Mouse (Mus musculus) thymus, postnatal 25 days (tissue): ENCODE data around the gene Pdgfb.

ENCODE experiments used
- DNase-seq: peaks from one replicate; pipeline ENCODE4 v3.0.0; 2022

Gene Pdgfb

DNA sequence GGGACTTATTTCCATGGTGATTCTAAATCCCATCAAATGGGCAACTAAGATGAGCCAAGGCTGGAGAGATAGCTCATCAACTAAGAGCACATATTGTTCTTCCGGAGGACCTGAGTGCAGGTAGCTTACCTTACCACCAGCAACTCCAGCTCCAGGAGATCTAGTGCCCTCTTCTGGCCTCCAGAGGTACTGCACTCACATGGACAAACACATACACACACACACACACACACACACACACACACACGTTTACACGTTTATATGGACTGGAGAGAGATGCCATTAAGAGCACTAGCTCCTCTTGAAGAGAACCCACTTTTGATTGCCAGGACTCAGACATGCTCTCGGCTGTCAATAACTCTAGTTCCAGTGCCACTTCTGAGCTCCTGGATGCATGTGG is 16.4 kb upstream of the Pdgfb start:
- DNase-seq: no peak

DNA sequence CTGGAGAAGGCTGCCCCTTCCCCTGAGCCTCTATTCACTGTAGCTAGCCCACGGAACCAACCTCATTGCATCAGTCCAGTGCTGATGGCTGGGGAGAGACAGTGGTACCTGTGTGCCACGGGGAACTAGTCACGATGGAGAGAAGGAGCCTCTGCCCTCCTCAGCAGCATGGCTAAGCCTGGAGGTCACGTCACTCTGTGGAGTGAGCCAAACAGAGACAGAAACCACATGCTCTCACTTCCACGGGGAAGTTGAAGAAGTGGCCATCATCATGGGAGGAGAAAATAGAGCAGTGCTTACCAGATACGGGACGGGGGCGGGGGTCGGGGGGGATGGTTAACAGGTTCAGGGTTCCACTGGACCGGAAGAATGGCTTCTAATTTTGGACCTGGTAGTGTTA is 15.6 kb upstream of the Pdgfb start:
- DNase-seq: no peak

DNA sequence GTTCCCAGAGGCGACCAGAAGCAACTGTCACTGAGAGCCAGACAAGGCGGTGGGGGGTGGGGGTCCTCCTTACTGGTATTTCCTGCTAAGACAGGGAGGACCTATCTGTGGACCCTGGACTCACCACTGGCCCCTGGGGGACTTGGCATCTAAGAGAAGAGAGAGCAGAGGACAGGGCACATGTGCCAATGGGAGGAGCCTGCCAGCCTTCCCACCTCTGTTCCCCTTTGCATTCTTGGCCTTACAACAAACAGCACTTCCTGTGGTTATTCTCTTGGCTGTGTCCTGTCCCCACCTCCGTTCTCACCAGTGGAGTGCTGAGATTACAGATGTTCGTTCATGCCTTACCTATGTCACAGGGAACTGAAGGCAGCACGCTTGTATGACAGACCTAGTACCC is 14.1 kb upstream of the Pdgfb start:
- no peak for DNase-seq

DNA sequence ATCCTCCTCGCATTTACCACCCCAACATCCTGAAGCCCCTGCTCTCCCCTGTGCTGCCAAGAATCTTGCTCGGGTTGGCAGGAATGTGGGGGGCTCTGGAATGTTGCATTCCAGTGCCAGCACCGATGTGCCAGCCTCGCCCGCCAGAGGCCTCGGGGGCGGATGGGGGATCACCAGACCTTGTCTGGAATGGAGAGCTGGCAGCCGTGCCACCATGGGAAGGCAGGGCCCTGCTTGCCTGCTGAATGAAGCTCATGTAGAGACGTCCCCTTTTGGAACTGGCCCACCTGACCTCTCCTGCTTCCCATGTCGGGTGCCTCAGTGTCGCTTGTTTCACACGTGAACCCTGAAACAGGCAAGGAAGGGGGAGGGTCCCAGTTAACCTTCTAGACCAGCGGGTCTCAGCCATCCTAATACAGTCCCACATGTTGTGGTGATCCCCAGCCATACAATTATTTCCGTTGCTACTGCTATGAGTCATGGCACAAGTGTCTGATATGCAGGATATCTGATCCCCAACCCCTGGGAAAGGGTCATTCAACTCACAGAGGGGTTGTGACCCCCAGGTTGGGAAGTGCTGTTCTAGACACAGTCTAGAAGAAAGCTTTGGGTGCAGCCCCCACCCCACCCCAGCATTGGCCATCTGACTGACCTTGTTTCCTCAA is 12.0 kb upstream of the Pdgfb start:
- no peak for DNase-seq

DNA sequence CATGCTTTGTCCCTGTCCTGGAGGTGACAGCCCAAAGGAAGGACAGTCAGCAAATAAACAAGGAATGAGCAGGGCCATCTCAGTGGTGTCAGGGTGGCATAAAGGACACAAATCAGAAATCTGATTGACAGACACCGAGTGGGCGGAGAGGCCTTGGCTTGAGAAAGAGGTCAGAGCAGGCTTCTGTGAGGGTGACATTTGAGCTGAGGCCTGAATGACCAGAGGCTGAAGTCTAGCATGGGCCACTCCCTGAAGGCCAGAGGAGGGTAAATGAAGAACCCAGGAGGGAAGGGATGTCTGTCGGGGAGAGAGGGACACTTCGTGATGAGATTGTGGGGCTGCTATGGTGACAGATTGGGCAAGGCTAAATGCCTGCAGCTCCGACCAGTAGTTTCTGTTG is 11.3 kb upstream of the Pdgfb start:
- DNase-seq: no peak

DNA sequence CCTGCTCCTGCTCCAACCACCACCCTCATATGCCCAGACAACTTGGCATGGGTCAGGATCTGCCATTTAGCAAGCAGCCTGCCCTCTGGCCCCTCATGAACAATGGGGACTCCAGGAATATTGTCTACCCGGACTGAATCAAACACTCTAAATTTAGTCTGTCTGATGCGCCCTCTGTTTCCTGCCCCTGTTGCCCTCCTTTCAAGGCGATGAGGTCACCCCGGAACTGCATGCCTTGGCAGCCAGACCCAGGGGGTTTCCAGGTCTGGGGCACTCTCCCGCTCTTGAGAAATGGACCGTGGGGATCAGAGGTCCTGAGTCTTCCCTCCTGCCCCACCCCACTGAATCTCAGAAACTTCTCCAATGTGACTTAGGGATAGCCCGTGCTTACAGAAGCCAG is 10.8 kb upstream of the Pdgfb start:
- DNase-seq: peak; percentile 44

DNA sequence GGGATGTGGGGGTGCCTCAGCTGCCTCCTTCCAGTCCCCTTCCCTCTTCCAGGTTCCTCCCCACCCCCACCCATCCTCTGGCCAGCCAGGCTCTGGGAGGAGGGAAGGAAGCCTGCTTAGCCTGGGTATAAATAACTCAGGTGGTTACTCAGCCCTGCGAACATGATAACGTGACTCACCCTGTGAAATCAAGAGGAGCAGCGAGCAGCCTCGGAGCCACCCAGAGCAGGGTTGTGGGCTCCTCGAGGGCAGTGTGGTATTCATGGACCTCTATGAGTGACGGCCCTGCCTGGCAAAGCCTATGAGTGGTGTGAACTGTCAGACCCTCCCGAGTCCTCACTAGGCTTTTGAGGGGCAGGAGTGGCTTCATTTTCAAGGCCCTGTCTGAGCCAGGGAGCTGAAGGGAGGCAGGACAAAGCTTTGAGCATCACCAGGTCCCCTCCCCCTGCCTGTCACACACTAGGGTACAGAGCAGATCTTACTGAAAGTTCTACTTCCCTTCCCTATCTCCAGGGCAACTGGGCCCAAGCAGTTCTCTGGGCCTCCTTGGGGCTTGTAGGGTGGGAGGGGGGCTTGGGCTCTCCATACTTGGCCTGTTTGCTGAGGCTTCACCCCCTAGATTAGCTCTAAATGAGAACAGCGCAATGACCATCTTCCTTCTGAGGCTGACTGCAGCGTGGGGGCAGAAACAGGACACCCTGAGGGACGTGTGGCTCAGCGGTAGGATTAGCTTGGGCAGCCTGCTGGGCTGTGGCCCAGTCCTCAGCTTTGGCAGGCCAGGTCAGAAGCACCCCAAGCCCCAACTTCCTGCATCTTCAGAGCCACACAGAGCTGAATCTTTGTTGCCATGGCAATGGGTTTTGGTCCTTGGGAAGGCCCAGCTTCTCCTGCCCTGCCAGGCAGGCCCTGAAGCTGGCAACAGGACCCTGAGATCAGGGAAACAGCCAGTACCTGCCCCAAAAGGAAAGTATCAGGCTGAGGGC is 9.8 kb upstream of the Pdgfb start:
- no peak for DNase-seq

DNA sequence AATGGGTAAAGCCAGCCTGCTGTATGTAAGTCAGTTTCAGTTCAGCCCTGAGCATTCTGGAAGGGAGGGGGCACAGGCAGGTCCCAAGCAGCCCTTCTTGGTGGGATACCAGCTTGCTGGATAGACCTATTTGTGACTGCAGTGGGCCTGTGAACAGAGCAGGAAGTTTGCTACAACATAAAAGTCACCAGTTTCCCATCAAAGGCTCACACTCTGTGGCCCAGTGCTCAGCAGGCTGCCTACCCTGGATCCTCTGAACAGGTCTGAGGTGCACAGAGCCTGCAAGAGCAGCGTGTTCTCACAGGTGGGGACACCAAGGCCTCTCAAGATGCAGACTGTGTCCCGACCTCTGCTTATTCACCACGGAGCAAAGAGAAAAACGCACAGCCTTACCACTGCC is 5.7 kb upstream of the Pdgfb start:
- DNase-seq: peak; percentile 54

DNA sequence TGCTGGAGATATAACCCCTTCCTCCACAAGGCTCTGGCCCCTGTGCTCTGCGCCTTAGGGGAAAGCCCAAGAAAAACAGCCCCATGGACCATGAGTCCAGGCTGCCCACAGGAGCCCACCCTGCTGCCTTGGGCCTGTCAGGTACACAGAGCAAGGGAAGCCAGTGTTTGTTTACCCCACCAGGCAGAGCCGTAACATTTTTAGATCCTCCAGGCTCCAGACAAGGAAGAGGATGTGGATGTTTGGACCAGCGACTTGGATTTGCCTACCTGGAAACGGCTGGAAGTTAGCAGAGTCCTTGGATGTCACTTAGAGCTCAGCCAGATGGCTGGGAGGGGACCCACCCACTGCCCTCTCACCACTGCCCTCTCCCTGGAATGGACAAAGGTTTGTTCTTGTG is 4.8 kb upstream of the Pdgfb start:
- DNase-seq: no peak

DNA sequence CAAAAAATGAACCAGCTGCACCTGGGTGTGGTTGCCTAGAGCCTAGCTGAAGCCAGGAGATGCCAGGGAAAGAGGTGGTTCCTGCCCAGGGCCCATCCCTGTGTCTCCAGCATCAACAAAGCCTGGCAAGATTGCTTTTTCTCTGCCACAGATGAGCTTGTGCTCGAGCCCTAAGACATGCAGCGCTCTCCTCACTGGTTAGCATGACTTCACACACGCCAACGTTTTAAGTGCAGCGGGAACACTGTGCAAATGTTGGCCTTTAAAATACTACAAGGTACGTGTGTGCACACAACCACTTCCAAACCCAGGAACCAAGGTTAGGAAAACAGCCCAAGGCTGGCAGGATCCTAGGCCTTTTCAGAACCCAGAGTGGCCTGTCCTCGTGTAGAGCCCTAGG is 4.4 kb upstream of the Pdgfb start:
- no peak for DNase-seq

DNA sequence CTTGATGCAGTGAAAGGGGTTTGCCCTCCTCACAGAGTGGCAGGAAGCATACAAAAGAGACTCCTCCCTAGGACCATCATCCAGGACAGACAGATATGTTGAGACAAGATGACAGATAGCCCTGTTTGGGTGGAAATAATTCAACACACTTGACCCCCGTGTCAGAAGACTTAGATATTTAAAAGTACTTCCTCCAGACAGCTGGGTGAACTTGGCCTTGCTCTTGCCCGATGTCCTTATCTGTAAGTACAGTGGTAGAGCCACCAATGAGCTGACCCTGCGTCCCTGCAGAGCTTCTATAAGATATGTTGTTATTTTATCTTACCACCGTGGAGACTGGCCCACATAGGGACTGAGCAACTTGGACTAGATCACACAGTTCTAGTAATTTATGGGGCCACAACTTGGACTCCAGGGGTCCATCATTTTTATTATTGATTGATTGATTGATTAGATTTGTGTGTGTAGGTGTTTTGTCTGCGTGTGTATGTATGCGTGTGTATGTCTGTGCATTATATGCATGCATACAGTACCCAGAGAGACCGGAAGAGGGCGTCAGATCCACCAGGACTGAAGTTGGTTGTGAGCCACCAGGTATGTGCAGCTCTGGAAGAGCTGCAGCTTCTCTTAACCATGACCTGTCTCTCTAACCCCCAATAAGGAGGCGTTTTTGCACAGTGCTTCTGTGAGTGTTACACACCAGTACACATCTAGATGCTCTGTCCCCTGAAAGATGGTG is 2.0 kb upstream of the Pdgfb start:
- DNase-seq: no peak

DNA sequence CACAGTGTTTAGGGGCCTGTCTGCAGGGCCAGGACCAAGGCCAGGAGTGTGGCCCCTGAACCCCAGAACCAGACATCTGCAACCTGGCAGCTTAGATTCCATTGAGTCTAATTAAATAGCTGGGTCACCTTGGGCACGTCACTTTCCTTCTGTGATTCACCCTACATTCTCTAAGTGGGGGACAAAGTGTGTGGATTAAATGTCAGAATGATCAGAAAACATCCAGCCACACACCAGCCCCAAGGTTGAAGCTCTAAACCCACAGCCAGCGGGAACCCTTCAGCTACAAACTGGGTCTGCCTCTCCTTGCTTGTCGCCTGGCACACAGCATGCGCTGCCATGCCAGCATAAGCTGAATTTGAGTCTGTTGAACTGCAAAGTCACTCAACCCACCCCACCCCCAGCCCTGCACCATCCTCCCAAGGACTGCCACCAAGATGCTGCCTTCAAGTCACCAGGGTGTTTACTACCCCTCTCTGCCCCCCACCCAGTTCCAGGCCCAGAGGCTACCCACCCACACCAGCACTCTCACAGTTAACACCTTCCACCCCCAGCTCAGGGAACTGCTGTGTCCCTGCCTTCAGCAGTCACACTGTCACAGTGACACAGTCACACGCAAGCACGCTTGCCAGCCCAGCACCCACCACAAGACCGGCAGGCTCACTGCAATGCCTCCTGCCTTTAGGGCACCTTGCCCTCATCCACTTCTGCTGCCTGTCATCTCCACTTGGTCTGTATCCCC is 605 bp upstream of the Pdgfb start:
- no peak for DNase-seq

DNA sequence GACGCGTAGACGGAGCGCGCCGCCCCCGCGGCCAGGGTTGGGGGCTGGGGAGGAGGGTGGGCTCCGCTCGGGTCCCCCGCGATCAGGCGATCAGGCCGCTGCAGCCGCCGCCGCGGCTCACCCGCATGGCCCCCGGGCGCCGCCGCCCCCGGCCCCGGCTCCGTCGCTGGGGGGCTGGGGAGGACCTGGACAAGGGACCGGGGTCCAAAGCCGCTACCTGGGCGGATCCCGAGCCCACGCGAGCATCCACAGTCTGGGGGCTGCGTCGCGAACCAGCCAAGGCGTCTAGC is 801 bp downstream of the Pdgfb start:
- no peak for DNase-seq

DNA sequence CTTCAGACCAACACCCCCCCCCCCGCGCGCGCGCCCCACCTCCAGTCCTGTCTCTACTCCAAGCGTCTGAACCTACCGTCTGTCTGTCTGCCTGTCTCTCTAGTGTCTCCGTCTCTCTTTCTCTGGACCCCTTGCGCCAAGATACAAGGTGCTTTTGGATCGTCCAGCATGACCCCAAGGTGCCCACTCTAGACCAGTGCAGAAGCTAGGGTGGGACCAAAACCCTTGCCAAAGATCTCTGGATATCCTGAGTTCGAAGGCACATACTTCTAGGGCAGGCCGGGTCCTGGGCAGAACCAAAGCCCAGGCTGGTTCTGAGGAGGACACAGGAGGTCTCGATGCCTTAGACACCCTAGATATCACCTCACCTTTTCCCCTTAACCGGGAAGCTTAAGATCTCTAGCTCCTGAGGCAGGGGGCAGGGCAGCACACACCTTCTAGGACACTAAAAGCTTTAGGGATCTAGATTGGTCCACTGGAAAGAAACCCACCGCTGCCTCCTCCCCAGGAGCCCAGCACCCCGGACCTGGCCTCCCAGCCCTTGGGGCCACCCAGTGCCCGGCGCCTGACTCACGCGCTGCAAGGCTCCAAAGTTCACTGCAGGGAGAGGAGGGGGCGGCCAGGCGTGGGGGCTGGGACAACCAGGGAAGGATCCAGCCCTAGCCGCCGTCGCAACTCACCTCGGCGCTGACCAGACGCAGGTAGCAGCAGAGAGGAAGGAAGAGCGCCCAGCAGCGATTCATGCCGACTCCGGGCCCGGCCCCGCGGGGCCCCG is 1.3 kb downstream of the Pdgfb start:
- no peak for DNase-seq

DNA sequence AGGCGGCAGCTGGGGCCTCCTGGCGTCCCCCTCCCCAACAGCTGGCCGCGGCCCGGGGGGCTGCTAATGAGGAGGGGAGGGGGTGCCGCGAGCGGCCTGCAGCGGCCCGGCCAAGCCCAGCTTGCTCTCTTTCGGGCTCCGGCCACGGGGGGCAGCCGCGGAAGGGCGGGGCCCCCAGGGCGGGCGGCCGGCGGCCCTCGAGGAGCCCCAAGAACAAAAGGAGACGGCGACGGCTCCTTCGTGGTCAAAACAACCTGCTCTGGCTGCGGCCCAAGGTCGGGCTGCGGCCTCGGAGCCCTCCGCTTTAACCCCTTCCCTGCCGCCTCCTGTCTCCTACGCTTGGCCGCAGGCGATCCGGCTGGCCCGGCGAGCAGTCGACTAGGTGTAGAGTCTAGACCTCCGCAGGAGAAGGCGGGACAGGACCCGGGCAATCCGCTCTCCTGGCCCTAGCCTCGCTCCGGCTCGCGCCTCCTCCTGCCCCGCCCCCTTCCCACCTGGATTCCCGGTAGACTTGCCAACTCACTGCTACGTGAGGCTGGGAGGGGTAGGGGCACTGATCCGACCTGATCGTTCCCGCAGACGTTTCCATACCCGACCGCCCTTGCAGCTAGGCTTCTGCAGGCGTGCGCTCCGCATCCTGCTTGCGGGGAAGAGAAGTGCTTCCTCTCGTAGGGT is 2.1 kb downstream of the Pdgfb start:
- peak; percentile 31 for DNase-seq

DNA sequence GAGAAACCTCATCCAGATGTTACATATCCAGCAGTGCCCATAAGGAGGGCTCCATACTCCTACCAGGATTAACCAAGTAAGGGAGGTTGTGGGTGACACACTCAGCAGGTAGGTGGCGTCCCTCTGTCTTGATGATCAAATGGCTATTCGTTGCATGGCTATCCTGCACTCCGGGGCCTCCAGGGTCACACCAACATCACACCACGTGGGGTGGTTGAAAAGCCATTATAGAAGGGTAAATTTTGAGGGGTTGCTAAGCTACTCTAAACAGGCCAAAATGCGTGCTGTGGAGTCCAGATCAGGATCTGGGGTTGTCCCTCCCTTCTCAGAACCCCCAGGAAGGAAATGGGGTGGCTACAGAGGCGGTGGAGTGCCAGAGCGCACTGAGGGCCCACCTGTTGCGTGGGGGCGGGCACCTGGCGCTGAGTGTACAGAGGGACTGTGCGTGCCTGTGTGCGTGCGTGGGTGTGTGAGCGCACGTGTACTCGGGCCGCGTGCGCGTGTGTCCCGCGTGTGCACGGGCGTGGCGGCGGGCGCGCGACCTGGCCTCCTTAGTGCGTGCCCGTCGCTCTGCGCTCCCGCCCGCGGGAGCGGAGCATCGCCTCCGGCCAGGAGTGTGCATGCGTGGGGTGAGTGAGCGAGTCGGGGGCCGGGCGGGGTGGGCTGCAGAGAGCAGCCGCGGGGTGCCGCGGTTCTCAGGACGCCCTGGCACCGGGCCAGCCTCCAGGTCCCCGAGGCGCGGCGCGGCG is 2.8 kb downstream of the Pdgfb start:
- DNase-seq: peak; percentile 52

DNA sequence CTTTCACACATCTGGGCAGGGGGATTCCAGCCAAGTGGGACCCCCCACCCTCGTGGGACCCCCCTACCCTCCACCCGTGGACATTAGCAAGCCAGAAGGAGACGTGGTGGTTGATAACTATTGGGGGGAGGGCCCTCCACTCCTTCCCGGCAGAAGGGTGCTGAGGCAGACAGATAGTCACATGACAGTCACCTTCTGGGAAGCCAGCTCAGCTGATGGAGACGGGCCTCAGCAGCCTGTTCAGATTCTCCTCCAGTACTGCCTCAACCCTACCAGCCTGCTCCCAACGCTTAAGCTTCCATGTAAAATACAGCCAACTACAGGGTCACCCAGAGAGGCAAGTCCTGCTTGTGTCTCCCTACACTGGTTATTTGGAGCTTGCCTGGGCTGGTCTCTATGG is 3.6 kb downstream of the Pdgfb start:
- DNase-seq: no peak

DNA sequence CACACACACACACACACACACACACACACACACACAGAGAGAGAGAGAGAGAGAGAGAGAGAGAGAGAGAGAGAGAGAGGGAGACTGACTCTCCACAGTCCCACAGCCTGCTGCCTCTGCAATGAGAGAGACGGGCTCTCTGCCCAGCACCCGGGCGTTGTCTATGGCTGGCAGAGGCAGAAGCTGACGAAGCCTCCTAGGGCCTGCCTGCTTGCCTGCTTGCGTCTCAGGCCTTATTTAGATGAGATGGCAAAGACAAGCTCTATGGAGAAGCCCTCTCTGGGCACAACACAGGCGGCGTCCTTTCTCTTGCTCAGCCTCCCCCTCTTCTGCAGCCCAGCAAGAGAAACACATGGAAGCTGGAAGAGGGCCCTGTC is 4.6 kb downstream of the Pdgfb start:
- DNase-seq: no peak

DNA sequence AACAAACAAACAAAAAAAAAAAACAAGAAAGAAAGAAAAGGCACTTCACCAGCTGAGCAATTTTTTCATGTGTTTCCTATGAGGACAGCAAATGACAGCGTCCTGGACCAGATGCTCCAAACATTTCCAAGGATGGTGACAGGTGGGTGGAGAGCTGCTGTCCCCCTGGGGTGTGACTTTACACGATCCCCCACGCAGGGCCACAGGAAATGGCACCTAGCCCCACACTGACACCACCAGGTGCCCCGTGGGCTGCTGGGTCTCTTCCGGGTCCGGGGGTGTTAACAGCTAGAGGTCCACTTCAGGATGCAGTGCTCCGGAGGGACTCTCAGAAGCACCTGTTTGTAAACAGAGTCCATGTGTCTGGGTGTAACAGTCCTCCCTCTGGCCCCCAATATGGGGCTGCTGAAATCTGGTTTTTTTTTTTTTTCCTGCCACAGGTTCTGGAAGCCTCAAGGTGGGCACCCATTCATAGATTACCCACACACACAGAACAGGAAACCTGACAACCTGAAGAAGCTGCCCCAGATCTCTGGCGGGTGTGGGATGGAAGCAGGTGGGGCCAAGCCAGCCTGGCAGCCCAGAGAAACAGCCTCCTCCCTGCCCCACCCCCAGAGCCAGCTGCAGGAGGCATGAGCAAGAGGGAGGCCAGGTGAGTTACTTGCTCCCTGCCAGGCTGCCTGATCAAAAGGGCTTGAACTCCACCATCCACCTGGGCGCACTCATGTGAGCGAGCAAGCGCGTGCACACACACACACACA is 5.2 kb downstream of the Pdgfb start:
- DNase-seq: peak; percentile 84

DNA sequence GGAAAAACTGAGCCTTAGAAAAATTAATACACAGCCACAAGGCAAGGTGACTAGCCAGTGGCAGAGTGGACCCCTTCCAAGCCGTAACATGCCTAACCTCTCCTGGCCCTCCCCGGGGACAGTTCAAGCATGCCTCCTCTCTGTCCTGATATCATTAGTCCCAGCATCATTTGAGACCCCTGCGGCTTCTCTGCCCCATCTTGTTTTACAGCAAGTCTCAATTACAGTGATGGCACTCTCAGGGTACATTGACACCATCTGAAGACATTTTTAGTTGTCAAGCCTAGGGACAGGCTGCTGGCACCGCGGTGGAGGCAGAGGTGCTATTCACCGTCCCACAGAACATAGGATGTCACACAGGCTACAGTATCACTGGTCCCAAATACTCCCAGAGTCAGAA is 6.3 kb downstream of the Pdgfb start:
- no peak for DNase-seq
